Mouse (Mus musculus): ENCODE results near the gene R3hdm4. TPM values are rescaled to one million over a fixed set of nuclear protein-coding genes. Genes with fewer than 3 reads are reported as not detected.

R3hdm4 gene
- polyA plus RNA-seq (2014; fragmentation: Nextera tagmentation; extraction: Ambion mirVana): 143 and 151 TPM in 2 replicates

DNA sequence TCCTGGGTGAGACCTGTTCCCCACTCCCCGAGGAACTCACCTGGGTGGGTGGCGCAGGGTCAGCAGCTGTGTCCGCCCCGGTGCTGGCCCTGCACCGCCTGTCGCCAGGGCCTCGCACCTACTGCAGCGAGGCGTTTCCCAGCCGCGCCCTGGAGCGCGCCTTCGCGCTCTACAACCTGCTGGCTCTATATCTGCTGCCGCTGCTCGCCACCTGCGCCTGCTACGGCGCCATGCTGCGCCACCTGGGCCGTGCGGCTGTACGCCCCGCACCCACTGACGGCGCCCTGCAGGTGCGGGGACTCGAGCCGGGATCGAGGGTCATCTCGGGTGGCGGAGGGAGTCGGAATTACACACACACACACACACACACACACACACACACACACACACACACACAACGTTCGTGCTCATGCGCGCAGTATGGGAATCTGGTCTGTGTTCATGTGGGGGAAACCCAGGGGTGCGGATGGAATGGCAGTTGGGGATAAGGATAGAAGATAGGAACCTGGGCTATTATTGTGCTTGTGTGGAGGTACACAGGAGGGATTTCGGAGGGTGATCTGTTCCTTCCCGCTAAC, at the start of gene R3hdm4:
TSS of gene R3hdm4 (minus strand) at position 251 of the 578 bp plus-strand sequence.
- Histone ChIP-seq H3K9me3 (ENCODE audit: control insufficient read depth, low read depth, low read length) (no peaks in the 10 kb centered on the region), H3K27ac (ENCODE audit: low read length) (no peak within 1 kb of the TSS), H3K36me3 (ENCODE audit: control insufficient read depth, insufficient read depth, low read length) (no peaks in the 10 kb centered on the region), H3K27me3 (ENCODE audit: control insufficient read depth, insufficient read depth, low read length) (peaks cover 50% of the 10 kb centered on the region), H3K9ac (replicated peaks; ENCODE audit: low read depth, low read length) (no peak within 1 kb of the TSS), H3K4me3 (ENCODE audit: low read depth, low read length) (peak within 1 kb of the TSS; percentile 22), H3K4me1 (ENCODE audit: control insufficient read depth, insufficient read depth, low read length) (peaks cover 33% of the 10 kb centered on the region), H3K4me2 (replicated peaks; ENCODE audit: low read depth, low read length) (peak within 1 kb of the TSS; percentile 42)
- no peak for ATAC-seq (ENCODE audit: insufficient number of reproducible peaks, insufficient read depth, low FRiP score, low read depth)
- WGBS: 5% methylated on average over 41 of the region's 41 CpGs

DNA sequence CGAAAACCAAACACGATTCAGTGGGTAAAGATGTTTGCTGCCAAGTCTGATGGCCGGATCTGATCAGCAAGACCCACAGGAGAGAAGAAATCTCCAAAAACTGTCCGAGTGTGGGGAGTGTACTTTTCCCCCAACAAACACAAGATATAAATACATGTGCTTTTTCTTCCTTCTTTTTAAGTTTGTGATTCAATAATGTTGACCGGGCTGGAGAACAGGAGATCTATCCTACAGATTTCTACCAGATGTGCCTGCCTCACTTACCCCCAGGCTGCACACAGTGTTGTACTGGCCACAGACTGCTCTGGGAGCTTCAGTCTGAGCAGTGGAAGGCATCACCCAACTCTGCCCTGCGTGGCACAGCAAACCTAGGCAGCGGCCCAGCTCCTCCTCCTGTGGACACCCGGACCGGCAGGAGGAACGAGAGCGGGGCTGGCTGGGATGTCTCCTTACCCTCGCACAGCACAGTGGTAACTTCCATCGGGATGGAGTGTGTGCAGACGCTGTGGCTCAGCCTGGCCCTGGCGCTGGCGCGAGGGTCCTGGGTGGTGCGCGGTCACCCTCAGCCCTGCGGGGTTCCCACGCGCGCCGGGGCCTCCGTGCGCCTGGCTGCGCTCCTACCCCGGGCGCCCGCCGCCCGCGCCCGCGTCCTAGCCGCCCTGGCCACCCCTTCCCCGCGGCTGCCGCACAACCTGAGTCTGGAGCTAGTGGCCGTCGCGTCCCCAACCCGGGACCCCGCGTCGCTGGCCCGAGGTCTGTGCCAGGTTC, 49.6 kb upstream of the R3hdm4 start, which contains the start of gene Grin3b:
TSS of gene Grin3b (plus strand) at position 301 of the 768 bp plus-strand sequence.
- H3K4me1 ChIP-seq (ENCODE audit: control insufficient read depth, insufficient read depth, low read length): peaks cover 3% of the 10 kb centered on the region; the same call in 1 of the 2 replicates
- ATAC-seq (ENCODE audit: insufficient number of reproducible peaks, insufficient read depth, low FRiP score, low read depth): peak; percentile 11; the same call in 1 of the 2 replicates
- peaks cover 6% of the 10 kb centered on the region; the same call in 1 of the 2 replicates for H3K27me3 ChIP-seq (ENCODE audit: control insufficient read depth, insufficient read depth, low read length)
- H3K9ac ChIP-seq (replicated peaks; ENCODE audit: low read depth, low read length): peak within 1 kb of the TSS; percentile 42
- peak within 1 kb of the TSS; percentile 43 for H3K4me3 ChIP-seq (ENCODE audit: low read depth, low read length)
- H3K4me2 ChIP-seq (replicated peaks; ENCODE audit: low read depth, low read length): peak within 1 kb of the TSS; percentile 92
- WGBS: 7% methylated on average over 45 of the region's 47 CpGs
- peaks cover 28% of the 10 kb centered on the region for H3K36me3 ChIP-seq (ENCODE audit: control insufficient read depth, insufficient read depth, low read length)
- H3K27ac ChIP-seq (ENCODE audit: low read length): no peak within 1 kb of the TSS
- no peaks in the 10 kb centered on the region for H3K9me3 ChIP-seq (ENCODE audit: control insufficient read depth, low read depth, low read length)

DNA sequence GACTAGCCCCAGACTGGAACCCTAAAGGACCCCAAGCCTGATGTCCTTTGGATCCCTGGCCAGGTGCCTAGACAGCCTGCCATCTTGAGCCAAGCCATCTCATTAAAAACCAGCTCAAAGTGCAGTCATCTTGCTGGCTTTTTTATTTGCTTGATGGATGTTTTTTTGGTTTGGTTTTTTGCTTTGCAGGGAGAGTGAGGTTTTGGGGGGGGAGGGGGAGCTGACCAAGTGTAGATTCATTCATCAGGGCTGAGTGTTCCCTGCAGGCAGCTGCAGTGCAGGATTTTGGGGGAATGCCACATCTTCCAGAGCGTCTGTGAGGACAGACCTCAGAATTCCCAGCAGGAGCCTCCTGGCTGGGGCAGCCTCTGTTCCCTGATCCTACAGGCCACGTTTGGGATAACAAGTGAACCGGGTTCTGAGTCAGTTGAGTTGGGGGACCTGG, 48.1 kb upstream of the R3hdm4 start:
- 13% methylated on average over 3 of the region's 3 CpGs for WGBS
- ATAC-seq (ENCODE audit: insufficient number of reproducible peaks, insufficient read depth, low FRiP score, low read depth): no peak
- Histone ChIP-seq H3K4me2 (replicated peaks; ENCODE audit: low read depth, low read length) (no peak overlapping the region), H3K4me3 (ENCODE audit: low read depth, low read length) (no peak overlapping the region), H3K4me1 (ENCODE audit: control insufficient read depth, insufficient read depth, low read length) (peaks cover 3% of the 10 kb centered on the region; the same call in 1 of the 2 replicates), H3K27me3 (ENCODE audit: control insufficient read depth, insufficient read depth, low read length) (peaks cover 6% of the 10 kb centered on the region; the same call in 1 of the 2 replicates), H3K36me3 (ENCODE audit: control insufficient read depth, insufficient read depth, low read length) (peaks cover 40% of the 10 kb centered on the region), H3K27ac (ENCODE audit: low read length) (no peak overlapping the region), H3K9ac (replicated peaks; ENCODE audit: low read depth, low read length) (no peak overlapping the region), H3K9me3 (ENCODE audit: control insufficient read depth, low read depth, low read length) (no peaks in the 10 kb centered on the region)

DNA sequence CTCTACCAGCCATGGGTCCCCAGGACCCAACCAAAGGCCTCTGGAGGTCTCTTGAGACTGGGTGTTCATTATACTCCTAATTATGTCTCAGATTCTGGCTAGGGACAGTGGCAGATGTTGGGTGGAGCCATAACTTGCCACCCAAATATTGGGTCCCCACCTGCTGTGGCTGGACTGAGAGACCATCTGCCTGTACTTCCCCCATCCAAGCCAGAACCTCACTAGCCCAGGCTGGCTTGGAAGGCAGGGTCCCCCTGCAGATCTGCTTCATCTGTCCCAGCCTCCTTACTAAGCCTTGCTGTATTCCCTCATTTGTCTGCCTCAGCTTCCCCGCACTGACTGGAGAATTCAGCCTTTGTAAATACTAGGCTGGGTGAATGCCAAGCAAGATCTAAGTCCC, 47.2 kb upstream of the R3hdm4 start:
- peaks cover 6% of the 10 kb centered on the region; the same call in 1 of the 2 replicates for H3K27me3 ChIP-seq (ENCODE audit: control insufficient read depth, insufficient read depth, low read length)
- H3K4me3 ChIP-seq (ENCODE audit: low read depth, low read length): no peak overlapping the region
- H3K27ac ChIP-seq (ENCODE audit: low read length): no peak overlapping the region
- H3K4me2 ChIP-seq (replicated peaks; ENCODE audit: low read depth, low read length): no peak overlapping the region
- WGBS: 60% methylated on average over 1 of the region's 1 CpGs
- ATAC-seq (ENCODE audit: insufficient number of reproducible peaks, insufficient read depth, low FRiP score, low read depth): no peak
- peaks cover 3% of the 10 kb centered on the region; the same call in 1 of the 2 replicates for H3K4me1 ChIP-seq (ENCODE audit: control insufficient read depth, insufficient read depth, low read length)
- no peaks in the 10 kb centered on the region for H3K9me3 ChIP-seq (ENCODE audit: control insufficient read depth, low read depth, low read length)
- H3K36me3 ChIP-seq (ENCODE audit: control insufficient read depth, insufficient read depth, low read length): peaks cover 45% of the 10 kb centered on the region
- H3K9ac ChIP-seq (replicated peaks; ENCODE audit: low read depth, low read length): no peak overlapping the region

DNA sequence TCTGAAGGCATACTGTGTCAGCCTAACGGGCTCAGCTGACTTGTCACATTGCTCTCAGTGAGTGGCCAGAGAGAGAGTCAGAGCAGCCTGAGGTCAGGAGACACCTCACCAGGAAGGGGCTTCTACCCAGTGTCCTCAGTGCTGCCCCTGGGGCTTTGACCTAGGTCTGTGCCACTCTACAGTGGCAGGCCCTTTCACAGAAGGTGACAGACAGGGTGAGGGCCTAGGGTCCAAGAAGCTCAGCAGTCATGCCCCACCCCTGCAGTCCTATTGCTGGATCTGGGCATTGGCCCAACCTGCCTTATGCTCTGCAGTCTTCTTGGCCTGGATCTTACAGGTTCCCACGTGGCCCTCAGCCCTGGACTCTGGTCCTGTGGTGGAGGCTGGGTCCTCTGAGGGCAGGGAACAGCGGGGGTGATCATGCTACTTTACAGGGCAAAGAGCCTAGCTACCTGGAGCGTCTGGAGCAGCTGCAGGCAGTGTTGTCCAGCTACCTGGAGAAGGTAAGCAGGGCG, 45.9 kb upstream of the R3hdm4 start:
- Histone ChIP-seq H3K36me3 (ENCODE audit: control insufficient read depth, insufficient read depth, low read length) (peaks cover 52% of the 10 kb centered on the region), H3K4me2 (replicated peaks; ENCODE audit: low read depth, low read length) (no peak overlapping the region), H3K27ac (ENCODE audit: low read length) (no peak overlapping the region), H3K9me3 (ENCODE audit: control insufficient read depth, low read depth, low read length) (no peaks in the 10 kb centered on the region), H3K4me1 (ENCODE audit: control insufficient read depth, insufficient read depth, low read length) (peaks cover 3% of the 10 kb centered on the region; the same call in 1 of the 2 replicates), H3K4me3 (ENCODE audit: low read depth, low read length) (no peak overlapping the region), H3K9ac (replicated peaks; ENCODE audit: low read depth, low read length) (no peak overlapping the region), H3K27me3 (ENCODE audit: control insufficient read depth, insufficient read depth, low read length) (peaks cover 6% of the 10 kb centered on the region; the same call in 1 of the 2 replicates)
- 94% methylated on average over 5 of the region's 5 CpGs for WGBS
- no peak for ATAC-seq (ENCODE audit: insufficient number of reproducible peaks, insufficient read depth, low FRiP score, low read depth)

DNA sequence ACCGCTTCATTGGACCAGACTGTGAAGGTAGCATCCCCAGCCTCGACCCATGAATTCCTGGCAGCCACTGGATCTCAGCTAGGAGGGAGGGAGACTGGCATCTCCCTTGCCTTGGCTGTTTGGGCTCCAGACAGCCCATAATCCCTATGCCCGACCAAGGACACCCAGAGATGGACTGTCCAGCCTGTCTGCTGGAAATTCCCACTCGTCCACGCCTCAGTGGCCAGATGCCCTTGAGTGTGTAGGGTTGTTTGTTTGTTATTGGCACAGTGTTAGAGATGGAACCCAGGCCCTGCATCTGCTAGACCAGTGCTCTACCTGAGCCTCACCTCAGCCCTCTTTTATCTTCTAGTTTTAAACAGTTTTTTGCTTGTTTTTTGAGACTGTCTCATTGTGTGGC, 44.3 kb upstream of the R3hdm4 start:
- Histone ChIP-seq H3K4me1 (ENCODE audit: control insufficient read depth, insufficient read depth, low read length) (peaks cover 9% of the 10 kb centered on the region), H3K4me2 (replicated peaks; ENCODE audit: low read depth, low read length) (no peak overlapping the region), H3K27me3 (ENCODE audit: control insufficient read depth, insufficient read depth, low read length) (no peaks in the 10 kb centered on the region), H3K36me3 (ENCODE audit: control insufficient read depth, insufficient read depth, low read length) (peaks cover 60% of the 10 kb centered on the region), H3K9me3 (ENCODE audit: control insufficient read depth, low read depth, low read length) (no peaks in the 10 kb centered on the region), H3K27ac (ENCODE audit: low read length) (no peak overlapping the region), H3K9ac (replicated peaks; ENCODE audit: low read depth, low read length) (no peak overlapping the region), H3K4me3 (ENCODE audit: low read depth, low read length) (no peak overlapping the region)
- ATAC-seq (ENCODE audit: insufficient number of reproducible peaks, insufficient read depth, low FRiP score, low read depth): no peak
- 93% methylated on average over 5 of the region's 5 CpGs for WGBS

DNA sequence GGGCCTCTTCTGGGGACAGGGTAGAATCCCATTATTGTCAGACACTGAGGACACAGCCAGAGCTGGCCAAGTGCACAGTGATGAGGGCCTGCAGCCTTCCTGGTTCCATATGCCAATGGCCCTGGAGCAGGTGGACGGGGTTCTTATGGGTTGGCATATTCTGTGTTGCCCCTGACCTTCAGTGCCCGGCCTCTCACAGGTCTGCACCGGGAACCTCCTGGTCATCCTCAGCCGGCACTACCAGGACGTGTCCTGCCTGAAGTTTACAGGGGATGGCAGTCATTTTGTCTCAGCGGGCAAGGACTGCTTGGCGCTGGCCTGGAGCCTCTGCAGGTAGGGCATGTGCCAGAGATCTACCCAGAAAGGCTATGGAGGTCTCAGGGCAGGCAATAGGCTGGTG, 43.7 kb upstream of the R3hdm4 start:
- Histone ChIP-seq H3K27me3 (ENCODE audit: control insufficient read depth, insufficient read depth, low read length) (no peaks in the 10 kb centered on the region), H3K4me1 (ENCODE audit: control insufficient read depth, insufficient read depth, low read length) (peaks cover 9% of the 10 kb centered on the region), H3K9me3 (ENCODE audit: control insufficient read depth, low read depth, low read length) (no peaks in the 10 kb centered on the region), H3K36me3 (ENCODE audit: control insufficient read depth, insufficient read depth, low read length) (peaks cover 60% of the 10 kb centered on the region), H3K9ac (replicated peaks; ENCODE audit: low read depth, low read length) (no peak overlapping the region), H3K4me3 (ENCODE audit: low read depth, low read length) (no peak overlapping the region), H3K4me2 (replicated peaks; ENCODE audit: low read depth, low read length) (no peak overlapping the region), H3K27ac (ENCODE audit: low read length) (no peak overlapping the region)
- ATAC-seq (ENCODE audit: insufficient number of reproducible peaks, insufficient read depth, low FRiP score, low read depth): no peak
- WGBS: 94% methylated on average over 7 of the region's 7 CpGs

DNA sequence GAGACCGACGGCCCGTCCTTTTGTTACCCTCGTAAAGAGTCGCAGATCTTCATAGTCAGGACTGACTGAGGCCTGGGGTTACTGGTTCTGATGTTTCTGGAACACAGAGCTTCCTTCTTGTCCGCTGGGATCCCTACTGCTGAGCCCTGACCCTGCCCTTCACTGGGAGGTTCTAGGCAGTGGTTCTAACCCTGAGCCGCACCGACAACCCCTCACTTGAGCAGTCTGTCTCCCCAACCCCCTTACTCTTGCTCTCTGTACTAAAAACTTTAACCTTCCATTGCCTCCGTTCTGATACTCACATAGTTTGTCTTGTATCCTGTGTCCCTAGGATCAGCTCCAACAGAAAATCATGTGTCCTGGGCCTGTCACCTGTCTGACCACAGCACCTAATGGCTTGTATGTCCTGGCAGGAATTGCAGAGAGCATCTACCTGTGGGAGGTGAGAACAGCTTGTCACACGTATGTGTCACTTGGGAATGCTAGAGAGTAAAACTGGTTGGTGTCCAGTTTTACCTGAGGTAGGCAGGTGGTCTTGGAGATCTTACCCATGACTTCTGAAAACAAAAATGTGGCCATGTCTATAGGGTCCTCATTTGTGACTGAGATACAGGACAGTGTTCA, 39.8 kb upstream of the R3hdm4 start:
- Histone ChIP-seq H3K9me3 (ENCODE audit: control insufficient read depth, low read depth, low read length) (no peaks in the 10 kb centered on the region), H3K9ac (replicated peaks; ENCODE audit: low read depth, low read length) (peak overlapping the region; percentile 87), H3K4me1 (ENCODE audit: control insufficient read depth, insufficient read depth, low read length) (peaks cover 9% of the 10 kb centered on the region), H3K4me2 (replicated peaks; ENCODE audit: low read depth, low read length) (peak overlapping the region; percentile 86), H3K4me3 (ENCODE audit: low read depth, low read length) (peak overlapping the region; percentile 98), H3K27me3 (ENCODE audit: control insufficient read depth, insufficient read depth, low read length) (no peaks in the 10 kb centered on the region), H3K27ac (ENCODE audit: low read length) (0 out of 2 replicates have a peak overlapping the region, but pooled peaks have one; percentile 69), H3K36me3 (ENCODE audit: control insufficient read depth, insufficient read depth, low read length) (peaks cover 37% of the 10 kb centered on the region)
- 9% methylated on average over 10 of the region's 10 CpGs for WGBS
- ATAC-seq (ENCODE audit: insufficient number of reproducible peaks, insufficient read depth, low FRiP score, low read depth): no peak

All from stomach, embryonic 14.5 days (tissue).